Mouse (Mus musculus): ENCODE results near the gene Cd36. TPM values are rescaled to one million over a fixed set of nuclear protein-coding genes. Genes with fewer than 3 reads are reported as not detected.

The Cd36 gene
- polyA plus RNA-seq, 1 experiment = 0.05 TPM

GRCm38 (mm10) chr5:17835302-17836097 is 53.1 kb downstream of the Cd36 start:
- TF ChIP-seq GATA1 (IDR thresholded peaks at IDR 0.05; ENCODE audit: low read length) = no peak

- TF ChIP-seq GATA1 (IDR thresholded peaks at IDR 0.05; ENCODE audit: low read length) = no peak
Measured at GRCm38 (mm10) chr5:17833797-17834196, 54.8 kb downstream of the Cd36 start.

DNA sequence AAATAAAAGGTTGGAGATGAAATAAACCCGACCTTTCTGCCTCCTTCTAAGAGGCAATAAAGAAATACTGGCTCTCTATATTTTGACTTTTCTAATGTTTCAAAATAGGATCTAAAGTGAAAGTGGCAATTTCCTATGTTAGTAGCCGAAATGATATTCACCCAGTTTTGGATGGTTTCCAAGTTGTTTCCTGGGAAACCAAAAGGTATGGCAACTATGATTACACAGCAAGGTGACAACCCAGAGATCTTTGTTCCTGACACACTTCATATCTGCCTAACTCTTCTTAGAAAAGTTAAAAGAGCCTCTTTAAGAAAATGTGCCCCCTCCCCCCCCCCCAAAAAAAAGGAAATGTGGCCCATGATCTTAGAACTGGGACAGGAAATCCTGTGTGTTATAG is 58.1 kb downstream of the Cd36 start:
- no peak for TF ChIP-seq GATA1 (IDR thresholded peaks at IDR 0.05; ENCODE audit: low read length)

DNA sequence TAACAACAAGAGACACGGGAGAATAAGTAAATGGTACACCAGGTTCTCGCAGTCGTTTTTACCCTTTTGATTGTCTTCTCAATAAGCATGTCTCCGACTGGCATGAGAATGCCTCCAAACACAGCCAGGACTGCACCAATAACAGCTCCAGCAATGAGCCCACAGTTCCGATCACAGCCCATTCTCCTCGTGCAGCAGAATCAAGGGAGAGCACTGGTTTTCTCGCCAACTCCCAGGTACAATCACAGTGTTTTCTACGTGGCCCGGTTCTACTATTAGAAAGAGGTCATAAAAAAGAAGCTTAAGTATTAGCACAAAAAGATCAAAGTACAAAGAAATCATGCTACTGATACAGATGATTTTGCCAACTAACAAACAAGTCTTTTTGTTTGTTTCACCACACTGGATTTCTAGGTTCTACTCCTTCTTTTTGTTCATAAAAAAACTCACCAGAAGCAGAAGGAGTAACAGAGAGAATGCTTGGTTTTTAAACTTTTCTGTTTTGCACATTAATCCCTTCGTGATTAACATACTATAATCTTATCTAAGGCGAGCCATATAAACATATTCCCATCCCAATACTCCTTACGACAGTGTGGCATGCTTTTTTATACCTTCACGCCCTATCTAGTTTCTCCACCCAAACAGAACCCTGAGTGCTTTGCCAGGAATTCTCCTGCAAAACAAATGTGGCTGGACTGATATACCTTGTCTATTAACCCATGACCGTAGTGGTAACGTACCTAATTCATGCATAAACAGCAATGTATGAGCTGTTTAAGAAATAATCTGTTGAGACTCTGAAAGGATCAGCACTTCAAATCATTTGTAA is 59.7 kb downstream of the Cd36 start:
- peak; percentile 37 for TF ChIP-seq GATA1 (IDR thresholded peaks at IDR 0.05; ENCODE audit: low read length)

DNA sequence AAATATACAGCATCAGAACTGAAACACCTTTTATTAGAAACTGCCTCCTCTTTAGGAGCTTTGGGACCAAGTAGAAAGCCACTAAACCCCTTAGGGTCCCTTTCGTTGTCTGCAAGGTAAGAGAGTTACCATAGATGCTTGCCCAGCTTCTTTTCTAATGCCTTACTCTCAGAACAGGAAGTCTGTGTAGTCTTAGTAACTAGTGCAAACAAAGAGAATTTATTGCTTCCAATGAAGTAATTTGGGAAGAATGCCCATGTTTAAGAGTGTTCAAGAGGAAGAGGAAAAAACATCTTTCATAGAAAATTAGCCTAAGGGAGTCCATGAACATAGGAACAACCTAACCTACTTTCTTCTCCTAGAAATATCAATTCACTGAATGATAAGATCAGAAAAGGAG is 67.2 kb downstream of the Cd36 start:
- no peak for TF ChIP-seq GATA1 (IDR thresholded peaks at IDR 0.05; ENCODE audit: low read length)

GRCm38 (mm10) chr5:17820239-17820999 is 68.2 kb downstream of the Cd36 start:
- no peak for TF ChIP-seq GATA1 (IDR thresholded peaks at IDR 0.05; ENCODE audit: low read length)

DNA sequence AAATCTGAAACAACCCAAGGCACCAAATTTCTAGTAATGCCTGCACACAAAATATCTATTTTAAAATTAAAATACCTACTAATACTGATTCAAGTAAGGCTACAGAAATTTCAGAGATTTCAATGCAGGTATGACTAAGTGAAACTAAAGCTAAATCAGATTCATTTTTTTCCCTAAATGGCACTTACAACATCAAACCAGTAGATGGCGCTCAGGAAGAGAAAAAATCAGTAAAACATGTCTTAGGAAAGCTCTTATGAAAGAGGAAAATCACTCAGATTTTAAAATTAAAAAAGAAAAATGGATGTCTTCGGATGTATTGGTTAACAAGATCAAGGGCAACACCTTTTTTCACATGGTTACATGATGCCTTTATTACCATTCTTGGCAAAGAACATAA is 72.4 kb downstream of the Cd36 start:
- TF ChIP-seq GATA1 (IDR thresholded peaks at IDR 0.05; ENCODE audit: low read length) = no peak

DNA sequence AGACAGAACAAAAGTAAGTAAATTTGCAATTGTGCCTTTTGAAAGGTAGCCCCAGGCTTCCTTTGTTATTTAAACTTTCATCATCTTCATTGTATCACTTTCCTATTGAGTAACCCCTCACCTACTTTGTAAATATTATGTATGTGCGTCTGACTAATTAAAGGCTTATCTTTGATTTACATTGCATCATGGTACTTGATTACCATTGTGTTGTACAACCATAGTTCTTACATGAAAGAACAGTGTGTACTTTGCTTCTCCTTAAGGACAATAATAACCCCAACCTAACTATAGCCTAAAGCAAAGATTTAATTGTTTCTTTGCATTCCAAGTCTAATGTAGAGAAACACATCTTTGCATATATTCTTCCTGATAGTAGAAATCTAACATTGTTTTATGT is 78.3 kb downstream of the Cd36 start:
- TF ChIP-seq GATA1 (IDR thresholded peaks at IDR 0.05; ENCODE audit: low read length) = no peak

DNA sequence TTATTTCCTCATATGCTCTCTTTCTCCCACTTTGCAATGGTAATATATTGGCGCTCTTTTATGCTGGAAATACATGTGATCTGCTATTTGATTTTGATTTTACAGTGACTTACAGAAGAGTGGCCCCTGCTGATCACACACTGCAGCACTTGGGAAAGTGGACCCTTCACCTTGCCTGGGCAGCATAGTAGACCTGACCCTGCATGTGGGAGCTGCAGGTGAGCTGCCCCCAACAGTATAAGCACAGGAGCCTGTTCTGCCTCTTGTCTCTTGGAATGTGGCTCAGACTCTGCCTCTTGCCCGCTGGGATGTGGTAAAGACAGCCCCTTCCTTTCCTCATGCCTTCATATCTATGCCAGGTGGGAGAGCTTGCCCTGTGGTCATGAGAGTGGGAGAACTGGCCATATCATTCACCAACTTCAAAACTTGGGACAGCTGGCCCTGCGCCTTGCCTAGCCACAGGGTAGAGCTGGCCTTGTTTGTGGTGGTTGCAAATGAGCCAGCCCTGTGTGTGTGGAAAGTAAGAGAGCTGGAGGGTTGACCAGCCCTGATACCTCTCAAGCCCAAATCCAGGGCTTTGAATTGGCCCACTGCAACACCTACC is 81.7 kb downstream of the Cd36 start:
- no peak for TF ChIP-seq GATA1 (IDR thresholded peaks at IDR 0.05; ENCODE audit: low read length)

DNA sequence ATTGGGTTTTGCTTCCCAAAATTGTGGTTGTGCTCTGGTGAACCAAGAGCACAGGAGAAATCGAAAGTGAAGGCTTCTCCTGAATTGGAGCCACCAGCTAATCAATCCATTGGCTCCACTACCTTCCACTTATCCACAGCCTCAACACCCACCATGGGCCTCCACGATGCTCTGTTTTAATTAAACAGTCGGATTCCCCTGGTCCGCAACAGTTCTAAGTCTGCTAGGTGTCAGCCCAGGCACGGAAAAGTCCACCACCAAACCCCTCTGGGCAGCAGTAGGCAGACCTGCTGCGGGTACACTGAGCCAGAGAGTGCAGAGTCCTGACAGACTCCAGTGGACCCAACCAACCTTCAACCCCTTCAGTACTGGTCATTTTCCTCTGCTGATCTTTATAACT is 112.0 kb downstream of the Cd36 start:
- no peak for TF ChIP-seq GATA1 (IDR thresholded peaks at IDR 0.05; ENCODE audit: low read length)

- no peak for TF ChIP-seq GATA1 (IDR thresholded peaks at IDR 0.05; ENCODE audit: low read length)
Measured at GRCm38 (mm10) chr5:17770328-17770727, 118.3 kb downstream of the Cd36 start.

- TF ChIP-seq GATA1 (IDR thresholded peaks at IDR 0.05; ENCODE audit: low read length) = no peak
Measured at GRCm38 (mm10) chr5:17766006-17766677, 122.5 kb downstream of the Cd36 start.

DNA sequence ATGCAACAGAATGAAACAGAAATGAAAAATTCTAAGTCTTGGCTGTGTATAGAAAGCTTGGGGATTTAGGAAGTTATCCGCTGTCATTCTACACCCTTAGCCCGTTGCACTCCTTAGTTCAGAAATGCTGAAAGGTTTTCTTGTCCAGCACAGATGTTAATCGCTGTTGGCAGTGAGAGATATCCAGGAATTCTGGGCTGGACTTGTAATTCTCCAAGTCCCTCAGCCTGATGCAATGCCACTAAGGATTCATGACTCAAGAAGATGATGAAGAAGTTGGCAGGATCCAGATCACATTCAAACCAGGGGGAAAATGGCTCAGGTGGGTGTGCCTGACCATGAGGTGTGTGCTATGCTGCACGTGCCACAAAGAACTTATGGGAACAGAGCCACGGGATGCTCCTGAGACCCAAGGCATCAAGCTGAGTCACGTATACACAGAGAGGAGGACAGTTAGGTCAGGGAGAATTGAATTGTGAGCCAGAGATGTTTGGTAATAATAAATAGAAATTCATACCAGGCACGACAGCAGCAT is 135.1 kb downstream of the Cd36 start:
- TF ChIP-seq GATA1 (IDR thresholded peaks at IDR 0.05; ENCODE audit: low read length) = no peak

DNA sequence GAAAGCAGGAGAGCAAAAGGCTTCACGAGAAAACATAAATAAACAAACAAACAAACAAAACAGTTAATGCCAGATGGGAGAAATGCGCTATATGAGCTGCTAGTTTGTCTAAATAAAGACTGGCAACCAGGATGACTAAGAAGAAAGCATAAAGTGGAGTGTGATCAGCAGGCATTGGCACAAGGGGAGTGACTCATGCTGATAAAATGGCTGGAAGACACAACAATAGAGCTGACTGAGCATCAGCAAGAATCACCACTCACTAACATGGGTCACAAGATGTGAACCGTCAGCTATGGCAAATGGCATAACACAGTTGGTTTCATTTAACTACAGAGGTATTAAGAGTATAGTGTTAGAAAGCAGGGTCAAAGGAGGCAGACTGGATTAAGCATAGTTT is 140.3 kb downstream of the Cd36 start:
- no peak for TF ChIP-seq GATA1 (IDR thresholded peaks at IDR 0.05; ENCODE audit: low read length)

DNA sequence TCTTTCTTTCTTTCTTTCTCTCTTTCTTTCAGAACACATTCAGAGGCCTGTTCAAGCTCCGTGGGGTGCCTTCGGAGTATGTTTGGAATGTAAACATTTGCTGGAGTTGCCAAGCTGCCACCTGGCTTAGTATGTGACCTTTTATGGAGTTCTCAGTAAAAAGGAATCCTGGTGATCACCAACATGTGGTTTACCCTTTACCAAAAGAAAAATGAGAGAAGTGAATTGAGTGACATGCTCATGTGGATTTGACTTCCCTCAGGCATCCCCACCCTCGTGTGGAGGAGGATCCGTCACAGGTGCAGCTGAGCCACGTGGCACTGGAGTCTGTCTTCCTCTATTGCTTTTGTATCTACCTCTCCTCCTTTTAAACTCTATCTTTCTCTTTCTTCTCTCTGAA is 141.5 kb downstream of the Cd36 start:
- TF ChIP-seq GATA1 (IDR thresholded peaks at IDR 0.05; ENCODE audit: low read length) = no peak
